Comparison of ENCODE assay signal across 12 mouse cellular contexts in genomic region chr12:100221608-100222321, GRCm38 (mm10). TPM values are rescaled to one million over a fixed set of nuclear protein-coding genes. Genes with fewer than 3 reads are reported as not detected.
DNase-seq lines count a peak whose midpoint lies in the region; ATAC-seq lines count a peak whose summit lies in the region.
"Had no signal": no experiment of that assay in that cellular context is flagged by ENCODE, and none has a peak within 500 bp of the region (broad histone marks: within the 10 kb centered on the region; RNA-seq: fewer than 3 reads in every experiment).

No protein-coding gene starts in this region.

- peak overlapping the region; percentile 25; the same call in 1 of the 2 replicates for H3K9ac ChIP-seq in forebrain, embryonic 14.5 days (ENCODE audit: low read length)
- H3K9ac ChIP-seq: heart, embryonic 13.5 days had no signal

- H3K4me2 ChIP-seq in forebrain, embryonic 14.5 days (ENCODE audit: low read length), result peak overlapping the region; percentile 30; the same call in 1 of the 2 replicates
- H3K4me2 ChIP-seq: heart, embryonic 13.5 days had no signal

- intact Hi-C loops in left cerebral cortex, postnatal 36 days (cut with DNase I), result no loop called here

- H3K4me3 ChIP-seq in forebrain, embryonic 14.5 days (ENCODE audit: low read depth, low read length), result no peak overlapping the region
- H3K4me3 ChIP-seq: heart, embryonic 13.5 days; myocyte had no signal

- peak; percentile 40 for ATAC-seq in forebrain, embryonic 14.5 days
- ATAC-seq: intestine, postnatal 0 days had no signal

- H3K4me1 ChIP-seq in forebrain, embryonic 14.5 days (ENCODE audit: control insufficient read depth, insufficient read depth, low read length), result peaks cover 27% of the 10 kb centered on the region
- H3K4me1 ChIP-seq: heart, embryonic 13.5 days had no signal

- H3K27me3 ChIP-seq in forebrain, embryonic 14.5 days (replicated peaks; ENCODE audit: control insufficient read depth, insufficient read depth, low read length), result no peaks in the 10 kb centered on the region
- H3K27me3 ChIP-seq: CH12.LX; heart, embryonic 13.5 days had no signal

- WGBS in forebrain, embryonic 14.5 days, result 20% methylated on average over 11 of the region's 11 CpGs

- peak; percentile 66 for DNase-seq in right cerebral cortex, adult 18-20 months
- DNase-seq in right cerebral cortex, postnatal 4 days, result no peak
- peak; percentile 71 for DNase-seq in forebrain, embryonic 14.5 days (ENCODE audit: low spot score)
- DNase-seq in left cerebral cortex, postnatal 36 days (ENCODE audit: low spot score in 2 of 2), result peak; percentile 65 to 70
- peak; percentile 72 for DNase-seq in right cerebral cortex, postnatal 25 days
- no peak for DNase-seq in spleen, postnatal 10 days (ENCODE audit: low spot score in 2 of 2)
- DNase-seq in lung, postnatal 10 days, result no peak
- DNase-seq in cerebellum, adult 18-20 months, result no peak

- H3K27ac ChIP-seq in forebrain, embryonic 14.5 days (ENCODE audit: low read depth, low read length), result 0 out of 2 replicates have a peak overlapping the region, but pooled peaks have one; percentile 27
- H3K27ac ChIP-seq: heart, embryonic 13.5 days had no signal

- no peaks in the 10 kb centered on the region for H3K36me3 ChIP-seq in forebrain, embryonic 14.5 days (ENCODE audit: control insufficient read depth, insufficient read depth, low read length)
- H3K36me3 ChIP-seq: heart, embryonic 13.5 days had no signal

- H3K9me3 ChIP-seq in forebrain, embryonic 14.5 days (replicated peaks; ENCODE audit: control insufficient read depth, low read length), result no peaks in the 10 kb centered on the region
- H3K9me3 ChIP-seq: heart, embryonic 13.5 days had no signal

RNA-seq across cellular contexts. Expression of gene Calm1, which starts 22.5 kb away (rescaled TPM):
- 2,256 and 2,267 TPM in 2 replicates for polyA plus RNA-seq in forebrain, embryonic 14.5 days (2014; fragmentation: Nextera tagmentation; extraction: Ambion mirVana)
- total RNA-seq in left cerebral cortex, postnatal 36 days (2021), result 1,000 to 10,000 TPM; 2,172 to 2,300 TPM

Comparison
In these comparisons a context has a peak if more than half of its experiments do, and no peak if none do; other contexts are left out.
1. DNase-seq: peak in right cerebral cortex, adult 18-20 months (single experiment), forebrain, embryonic 14.5 days (single experiment), left cerebral cortex, postnatal 36 days (2 of 2) and right cerebral cortex, postnatal 25 days (single experiment); none in right cerebral cortex, postnatal 4 days (single experiment), spleen, postnatal 10 days (0 of 2), lung, postnatal 10 days (single experiment) and cerebellum, adult 18-20 months (0 of 2).